Mouse (Mus musculus) MEL (cell line): ENCODE results near the gene Lgals3. TPM values are rescaled to one million over a fixed set of nuclear protein-coding genes. Genes with fewer than 3 reads are reported as not detected.

Experiments
- DNase-seq: peaks from one replicate; pipeline ENCODE4 v3.0.0; 2011; ENCODE audit warnings: low read depth, low spot score
- H3K27ac ChIP-seq: 2 replicates; pipeline ENCODE4 v1.5.1; 2012; ENCODE audit warnings: low read depth, mild to moderate bottlenecking, control low read depth, low read length, moderate library complexity; ENCODE audit not compliant: control insufficient read depth
- H3K27me3 ChIP-seq, 2 experiments: fragments of 150-350 bp in 1 of 2; sonication (generic) in 1 of 2; 2 replicates each; pipeline ENCODE4 v1.6.1; 2012; ENCODE audit warnings: low read length in 2 of 2, mild to moderate bottlenecking in 2 of 2, improper control_type of control experiment in 1 of 2, moderate library complexity in 1 of 2; ENCODE audit not compliant: insufficient read depth in 2 of 2, control insufficient read depth in 1 of 2
- H3K36me3 ChIP-seq, 2 experiments: 2 replicates each; pipeline ENCODE4 v1.6.1; 2012 to 2014; ENCODE audit warnings: low read length in 2 of 2, improper control_type of control experiment in 1 of 2, inconsistent platforms in 1 of 2, mild to moderate bottlenecking in 1 of 2; ENCODE audit not compliant: insufficient read depth in 2 of 2, control insufficient read depth in 1 of 2
- H3K4me1 ChIP-seq, 2 experiments: fragments of 150-350 bp in 1 of 2; sonication (generic) in 1 of 2; 2 replicates each; pipeline ENCODE4 v1.6.1; 2012; ENCODE audit warnings: low read length in 2 of 2, improper control_type of control experiment in 1 of 2, mild to moderate bottlenecking in 1 of 2; ENCODE audit not compliant: insufficient read depth in 2 of 2, control insufficient read depth in 1 of 2
- H3K4me3 ChIP-seq, 2 experiments: fragments of 150-350 bp in 1 of 2; sonication (generic) in 1 of 2; 2 replicates each; pipeline ENCODE4 v1.5.1; 2012; ENCODE audit warnings: low read depth in 2 of 2, low read length in 2 of 2, mild to moderate bottlenecking in 2 of 2, moderate library complexity in 2 of 2, control low read depth in 1 of 2, improper control_type of control experiment in 1 of 2; ENCODE audit not compliant: control insufficient read depth in 1 of 2, insufficient read depth in 1 of 2
- H3K79me2 ChIP-seq: 2 replicates; pipeline ENCODE4 v1.6.1; 2012; ENCODE audit warnings: mild to moderate bottlenecking, low read length, moderate library complexity; ENCODE audit not compliant: control insufficient read depth, poor library complexity, insufficient read depth
- H3K9ac ChIP-seq: 2 replicates; pipeline ENCODE4 v1.6.1; 2012; ENCODE audit warnings: low read depth, mild to moderate bottlenecking, control low read depth, low read length, moderate library complexity; ENCODE audit not compliant: control insufficient read depth, poor library complexity, severe bottlenecking
- H3K9me3 ChIP-seq: fragments of 150-350 bp; sonication (generic); replicated peaks from 2 replicates; pipeline ENCODE4 v1.6.1; 2012; ENCODE audit warnings: mild to moderate bottlenecking, low read length, improper control_type of control experiment, moderate library complexity; ENCODE audit not compliant: insufficient read depth
- E2F4 ChIP-seq: IDR thresholded peaks from 2 replicates; pipeline ENCODE4 v1.6.1; 2011; ENCODE audit warnings: low read depth, low read length, improper control_type of control experiment, borderline replicate concordance
- ELF1 ChIP-seq: IDR thresholded peaks from 2 replicates; pipeline ENCODE4 v1.6.1; 2014; ENCODE audit warnings: low read depth, mild to moderate bottlenecking, inconsistent platforms, low read length, improper control_type of control experiment, moderate library complexity
- ETS1 ChIP-seq: IDR thresholded peaks from 2 replicates; pipeline ENCODE4 v1.6.1; 2012; ENCODE audit warnings: low read depth, mild to moderate bottlenecking, inconsistent platforms, low read length, improper control_type of control experiment, moderate library complexity
- GABPA ChIP-seq: IDR thresholded peaks from 2 replicates; pipeline ENCODE4 v1.6.1; 2012; ENCODE audit warnings: low read depth, mild to moderate bottlenecking, inconsistent platforms, low read length, improper control_type of control experiment, moderate library complexity
- HCFC1 ChIP-seq: IDR thresholded peaks from 2 replicates; pipeline ENCODE4 v1.6.1; 2012; ENCODE audit warnings: low read depth, mild to moderate bottlenecking, inconsistent platforms, low read length, improper control_type of control experiment, moderate library complexity
- MAX ChIP-seq: IDR thresholded peaks from 2 replicates; pipeline ENCODE4 v1.6.1; 2011; ENCODE audit warnings: low read length, improper control_type of control experiment
- MXI1 ChIP-seq: IDR thresholded peaks from 2 replicates; pipeline ENCODE4 v1.6.1; 2011; ENCODE audit warnings: mild to moderate bottlenecking, low read depth, low read length, improper control_type of control experiment
- MYC ChIP-seq: IDR thresholded peaks from 2 replicates; pipeline ENCODE4 v1.6.1; 2011; ENCODE audit warnings: low read depth, mild to moderate bottlenecking, low read length, improper control_type of control experiment, moderate library complexity
- NELFE ChIP-seq: IDR thresholded peaks from 2 replicates; pipeline ENCODE4 v1.6.1; 2011; ENCODE audit warnings: low read depth, low read length, improper control_type of control experiment
- POLR2A ChIP-seq, 2 experiments: IDR thresholded peaks; 2 replicates each; pipeline ENCODE4 v1.6.1; 2011 to 2012; ENCODE audit warnings: low read length in 2 of 2, mild to moderate bottlenecking in 2 of 2, control low read depth in 1 of 2, improper control_type of control experiment in 1 of 2, low read depth in 1 of 2, moderate library complexity in 1 of 2; ENCODE audit not compliant: control insufficient read depth in 1 of 2, insufficient read depth in 1 of 2, poor library complexity in 1 of 2
- POLR2AphosphoS2 ChIP-seq: IDR thresholded peaks from 2 replicates; pipeline ENCODE4 v1.6.1; 2011; ENCODE audit warnings: low read length, improper control_type of control experiment
- RCOR1 ChIP-seq: IDR thresholded peaks from 2 replicates; pipeline ENCODE4 v1.6.1; 2012; ENCODE audit warnings: low read depth, mild to moderate bottlenecking, inconsistent platforms, low read length, improper control_type of control experiment
- SIN3A ChIP-seq: IDR thresholded peaks from 2 replicates; pipeline ENCODE4 v1.6.1; 2012; ENCODE audit warnings: low read length, improper control_type of control experiment, inconsistent platforms
- TBP ChIP-seq: IDR thresholded peaks from 2 replicates; pipeline ENCODE4 v1.8.0; 2011; ENCODE audit warnings: low read depth, low read length, improper control_type of control experiment
- ZMIZ1 ChIP-seq: IDR thresholded peaks from 2 replicates; pipeline ENCODE4 v1.6.1; 2012; ENCODE audit warnings: low read depth, mild to moderate bottlenecking, inconsistent platforms, low read length, improper control_type of control experiment, moderate library complexity
- polyA plus RNA-seq, 2 experiments: library from polyadenylated mRNA; stranded (reverse) in 1 of 2; unstranded in 1 of 2; fragments of >175 nt in 1 of 2; fragments of >200 nt in 1 of 2; gene quantifications; 2 replicates each; pipeline versions ENCODE4 v1.2.1 to v1.2.4; 2012; ENCODE audit warnings: low replicate concordance in 2 of 2, low read depth in 1 of 2; ENCODE audit not compliant: insufficient read length in 2 of 2, insufficient read depth in 1 of 2, missing spikeins in 1 of 2
- total RNA-seq: library from RNA; depleted of rRNA; stranded (reverse); fragments of 300-350 nt; gene quantifications from 2 replicates; pipeline ENCODE4 v1.2.3, GENCODE M21; 2012

Lgals3 gene
- total and polyA plus RNA-seq, 3 experiments: 0.12 to 1.8 TPM; not detected in 1

- H3K9me3 ChIP-seq: no peaks in the 10 kb centered on the region
- TF ChIP-seq TBP (peak; percentile 61; the same call in 1 of the 2 replicates), POLR2A (IDR thresholded peaks at IDR 0.05; ENCODE audit: control insufficient read depth in 1 of 2, insufficient read depth in 1 of 2, low read depth in 1 of 2, low read length in 2 of 2, poor library complexity in 1 of 2) (peak in 1 of 2 experiments; percentile 65; a peak in 2 of 4 replicates), SIN3A (peak; percentile 95), HCFC1 (peak; percentile 80), RCOR1 (no peak), NELFE (peak; percentile 72), GABPA (no peak), MXI1 (peak; percentile 52; the same call in 1 of the 2 replicates), POLR2AphosphoS2 (peak; percentile 65; the same call in 1 of the 2 replicates), ETS1 (no peak), E2F4 (peak; percentile 84; the same call in 1 of the 2 replicates), ELF1 (peak; percentile 85), ZMIZ1 (0 out of 2 replicates have a peak, but pooled peaks have one; percentile 51)
Observed at GRCm38 (mm10) chr14:47417775-47418665, 50.5 kb downstream of the Lgals3 start, which contains the start of gene Dlgap5. TSS of gene Dlgap5 (minus strand) at chr14:47418407.

GRCm38 (mm10) chr14:47418666-47418991, 51.1 kb downstream of the Lgals3 start:
- Histone ChIP-seq H3K79me2 (peaks cover 10% of the 10 kb centered on the region), H3K27me3 (no peaks in the 10 kb centered on the region), H3K27ac (peak overlapping the region; percentile 68), H3K36me3 (peaks cover 2 to 3% of the 10 kb centered on the region in 2 experiments; a peak in 2 of 4 replicates), H3K4me3 (peak overlapping the region; percentile 36 to 61), H3K9me3 (no peaks in the 10 kb centered on the region)
- TF ChIP-seq RCOR1 (no peak; the same call in 1 of the 2 replicates), MAX (peak; percentile 62), MYC (peak; percentile 74; the same call in 1 of the 2 replicates), ETS1 (peak; percentile 42; the same call in 1 of the 2 replicates), MXI1 (peak; percentile 41; the same call in 1 of the 2 replicates)
- TF ChIP-seq, all 39 proteins: peak for 4
- H3K9ac ChIP-seq: peak overlapping the region; percentile 72
- no peak for DNase-seq
- peaks cover 0 to 8% of the 10 kb centered on the region in 2 experiments; a peak in 2 of 4 replicates for H3K4me1 ChIP-seq

More at GRCm38 (mm10) chr14:47417775-47418665, 50.5 kb downstream of the Lgals3 start, which contains the start of gene Dlgap5:
- peaks cover 10% of the 10 kb centered on the region for H3K79me2 ChIP-seq
- H3K9ac ChIP-seq: peak within 1 kb of the TSS; percentile 90
- no peaks in the 10 kb centered on the region for H3K27me3 ChIP-seq
- peaks cover 0 to 8% of the 10 kb centered on the region in 2 experiments; a peak in 2 of 4 replicates for H3K4me1 ChIP-seq
- H3K36me3 ChIP-seq: peaks cover 2 to 3% of the 10 kb centered on the region in 2 experiments; a peak in 2 of 4 replicates
- H3K27ac ChIP-seq: peak within 1 kb of the TSS; percentile 78
- peak; percentile 97 for DNase-seq
- peak within 1 kb of the TSS; percentile 71 to 93 for H3K4me3 ChIP-seq
